Mouse (Mus musculus): Measurements from ENCODE around the gene 6030452D12Rik. TPM values are rescaled to one million over a fixed set of nuclear protein-coding genes. Genes with fewer than 3 reads are reported as not detected.

Gene 6030452D12Rik
- not detected in 3 replicates for total RNA-seq (2017)

DNA sequence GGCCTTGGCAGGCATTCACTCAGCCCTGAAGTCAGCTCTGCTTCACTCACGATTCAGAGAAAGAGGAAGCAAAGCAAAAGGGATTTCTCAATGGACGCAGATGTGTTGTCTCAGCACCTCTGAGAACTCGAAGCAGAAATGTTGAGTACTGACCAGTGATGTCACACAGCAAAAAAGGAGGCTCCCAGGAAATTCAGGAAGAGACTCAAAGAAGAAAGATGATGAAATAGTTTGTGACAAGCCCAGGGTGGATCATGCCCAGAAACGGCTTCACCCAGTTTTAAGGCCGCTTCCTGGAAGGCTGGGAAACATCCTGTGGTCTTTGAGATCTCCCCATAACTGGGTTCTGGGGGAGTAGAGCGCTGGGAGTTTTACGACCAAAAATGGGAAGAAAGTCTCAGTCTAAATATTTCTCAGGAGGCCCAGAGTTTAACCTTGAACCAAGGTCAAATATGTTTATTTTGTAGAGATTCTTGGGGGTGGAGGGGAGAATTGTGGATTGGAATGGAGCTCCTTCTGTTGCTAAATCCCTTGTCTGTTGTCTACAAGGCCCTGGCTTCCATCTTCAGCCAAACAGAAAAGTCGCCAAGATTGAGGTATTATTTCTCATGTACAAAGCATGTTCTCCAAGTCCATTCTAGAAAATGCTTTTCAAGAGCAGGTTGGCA, at the start of gene 6030452D12Rik:
Gene 6030452D12Rik (plus strand): TSS at position 505 of the 668 bp plus-strand sequence.
- no peak for ATAC-seq (replicated peaks; ENCODE audit: insufficient number of reproducible peaks, low FRiP score, low TSS enrichment, poor library complexity, severe bottlenecking)

DNA sequence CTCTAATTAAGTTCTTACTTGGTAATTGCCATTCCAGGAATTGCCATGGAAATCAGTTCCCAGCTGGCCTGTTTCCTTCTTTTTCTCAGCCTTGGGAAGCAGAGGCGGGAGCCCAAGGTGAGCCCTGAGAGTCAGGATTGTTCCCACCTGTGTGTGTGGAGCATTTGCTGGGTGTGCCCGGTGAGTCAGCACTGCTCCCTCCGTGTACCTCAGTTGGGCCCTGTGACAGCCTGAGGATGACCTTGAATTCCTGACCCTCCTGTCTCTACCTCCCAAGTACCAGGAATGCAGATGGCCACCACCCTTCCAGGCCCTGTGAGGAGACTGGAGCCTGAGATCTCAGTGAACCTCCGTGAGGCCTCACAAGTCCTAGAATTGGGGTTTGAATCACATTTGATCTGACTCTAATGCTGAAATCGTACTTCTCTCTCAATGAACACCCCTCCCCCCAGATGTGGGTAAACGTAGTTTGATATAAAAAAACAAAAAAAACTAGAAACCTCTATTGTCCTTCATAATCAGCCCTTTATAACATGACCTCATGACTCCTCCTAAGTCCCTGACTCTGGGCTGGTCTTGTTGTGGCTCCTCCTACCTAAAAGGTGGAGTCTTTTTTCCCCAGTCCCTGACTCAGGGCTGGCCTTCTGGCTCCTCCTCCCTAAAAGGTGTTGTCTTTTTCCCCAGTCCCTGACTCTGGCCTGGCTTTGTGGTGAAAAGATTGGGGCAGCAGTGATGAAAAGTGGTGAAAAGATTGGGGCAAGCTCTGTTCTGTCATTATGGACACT, 48.8 kb upstream of the 6030452D12Rik start:
- no peak for ATAC-seq (replicated peaks; ENCODE audit: insufficient number of reproducible peaks, low FRiP score, low TSS enrichment, poor library complexity, severe bottlenecking)

GRCm38 (mm10) chr8:106452701-106453481, 47.4 kb upstream of the 6030452D12Rik start:
- ATAC-seq (replicated peaks; ENCODE audit: insufficient number of reproducible peaks, low FRiP score, low TSS enrichment, poor library complexity, severe bottlenecking), result no peak

- no peak for ATAC-seq (replicated peaks; ENCODE audit: insufficient number of reproducible peaks, low FRiP score, low TSS enrichment, poor library complexity, severe bottlenecking)
Observed at GRCm38 (mm10) chr8:106454036-106454435, 46.3 kb upstream of the 6030452D12Rik start.

GRCm38 (mm10) chr8:106462131-106462530, 38.2 kb upstream of the 6030452D12Rik start:
- ATAC-seq (replicated peaks; ENCODE audit: insufficient number of reproducible peaks, low FRiP score, low TSS enrichment, poor library complexity, severe bottlenecking), result no peak

- ATAC-seq (replicated peaks; ENCODE audit: insufficient number of reproducible peaks, low FRiP score, low TSS enrichment, poor library complexity, severe bottlenecking), result no peak
Observed at GRCm38 (mm10) chr8:106463795-106464194, 36.5 kb upstream of the 6030452D12Rik start.

DNA sequence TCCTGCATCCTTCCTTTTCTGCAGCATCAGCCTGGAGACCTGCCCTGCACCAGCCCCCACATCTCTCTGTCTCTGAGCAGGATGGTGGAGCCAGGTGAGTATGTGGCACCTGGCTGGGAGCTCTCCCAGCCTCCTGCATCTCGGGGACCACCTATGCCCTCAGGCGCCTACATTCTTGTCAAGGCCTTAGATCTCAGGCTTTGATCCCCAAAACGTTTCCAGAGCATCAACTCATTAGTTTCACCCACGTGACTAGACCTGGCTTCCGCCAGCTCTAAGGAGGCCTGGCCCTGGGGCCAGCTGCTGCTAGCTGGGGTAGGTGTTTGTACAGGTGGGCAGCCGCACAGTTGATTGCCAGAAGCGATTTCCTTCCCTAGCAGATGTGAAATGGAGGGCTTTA, 30.8 kb upstream of the 6030452D12Rik start:
- ATAC-seq (replicated peaks; ENCODE audit: insufficient number of reproducible peaks, low FRiP score, low TSS enrichment, poor library complexity, severe bottlenecking), result no peak

DNA sequence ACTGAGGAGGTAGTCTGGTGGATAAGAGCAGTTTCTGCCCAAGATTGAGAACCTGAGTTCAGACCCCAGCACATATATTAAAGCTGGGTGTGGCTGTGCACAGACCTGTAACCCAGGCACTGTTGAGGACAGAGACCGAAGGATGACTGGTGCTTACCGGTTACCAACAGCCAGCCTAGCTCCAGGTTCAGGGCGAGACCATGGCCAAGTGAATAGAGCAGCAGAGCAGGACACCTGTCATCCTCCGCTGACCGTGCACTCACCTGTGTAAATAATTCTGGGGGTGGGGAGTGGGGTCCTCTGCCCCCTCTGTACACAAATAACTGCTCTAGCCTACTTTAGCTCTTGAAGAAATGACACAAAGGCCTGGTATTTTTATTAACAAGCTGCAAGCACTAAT, 26.3 kb upstream of the 6030452D12Rik start:
- ATAC-seq (replicated peaks; ENCODE audit: insufficient number of reproducible peaks, low FRiP score, low TSS enrichment, poor library complexity, severe bottlenecking), result no peak

- ATAC-seq (replicated peaks; ENCODE audit: insufficient number of reproducible peaks, low FRiP score, low TSS enrichment, poor library complexity, severe bottlenecking), result no peak
Observed at GRCm38 (mm10) chr8:106504241-106504640, 3.9 kb downstream of the 6030452D12Rik start.

DNA sequence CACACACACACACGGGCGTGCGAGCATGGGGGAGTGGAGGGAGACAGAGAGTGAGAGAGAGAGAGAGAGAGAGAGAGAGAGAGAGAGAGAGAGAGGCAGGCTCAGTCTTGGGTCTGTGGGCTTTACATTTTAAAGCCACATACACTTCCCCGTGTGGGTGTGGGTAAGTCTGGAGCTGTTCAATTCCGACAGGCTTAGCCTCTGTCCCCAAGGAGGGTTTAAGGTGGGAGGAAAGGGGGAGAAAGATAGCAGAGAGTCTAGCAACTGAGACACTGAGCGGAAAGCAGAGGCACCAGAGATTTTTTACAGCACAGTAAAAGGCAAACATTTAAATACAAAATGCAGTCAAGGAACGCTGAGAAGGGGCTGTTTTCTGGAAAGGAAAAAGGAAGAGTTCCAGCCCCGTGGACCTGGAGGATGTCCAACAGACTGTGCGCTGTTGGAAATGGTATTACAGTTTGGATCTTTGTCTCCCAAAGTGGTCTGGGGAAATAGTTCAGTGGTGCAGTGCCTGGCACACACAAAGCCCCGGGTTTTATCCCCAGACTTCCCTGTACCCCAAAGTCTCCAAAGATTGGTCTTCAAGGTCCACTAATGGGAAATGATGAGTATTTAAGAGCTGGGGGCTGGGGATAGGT, 5.1 kb downstream of the 6030452D12Rik start:
- no peak for ATAC-seq (replicated peaks; ENCODE audit: insufficient number of reproducible peaks, low FRiP score, low TSS enrichment, poor library complexity, severe bottlenecking)

- ATAC-seq (replicated peaks; ENCODE audit: insufficient number of reproducible peaks, low FRiP score, low TSS enrichment, poor library complexity, severe bottlenecking), result no peak
Observed at GRCm38 (mm10) chr8:106506106-106506505, 5.8 kb downstream of the 6030452D12Rik start.

DNA sequence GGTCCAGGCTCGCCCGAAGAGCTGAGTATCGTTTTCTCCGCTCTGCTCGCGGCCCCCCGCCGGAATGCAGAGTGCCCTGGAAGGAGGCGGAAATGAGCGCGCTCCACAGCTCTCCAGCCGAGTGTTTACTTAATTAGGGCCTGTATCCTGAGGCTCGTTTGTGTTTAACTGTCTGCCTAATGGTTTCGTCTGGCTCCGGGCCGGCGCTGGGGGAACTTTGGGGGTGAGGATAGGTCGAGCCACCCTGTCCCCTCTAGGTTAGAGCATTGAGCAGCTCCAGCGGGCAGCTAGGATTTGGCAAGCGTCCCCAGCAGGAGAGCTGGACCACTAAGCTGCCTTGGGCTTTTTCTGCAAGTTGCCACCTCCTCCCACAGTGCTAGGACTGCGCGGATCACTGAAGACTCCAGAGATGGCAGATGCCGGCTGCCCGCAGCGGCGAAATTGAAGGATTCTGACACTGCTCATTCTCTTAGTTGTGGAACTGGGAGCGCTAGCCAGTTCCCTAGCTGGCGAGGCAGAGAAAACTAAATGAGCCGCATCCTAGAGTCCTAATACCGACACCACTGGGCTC, 7.5 kb downstream of the 6030452D12Rik start:
- ATAC-seq (replicated peaks; ENCODE audit: insufficient number of reproducible peaks, low FRiP score, low TSS enrichment, poor library complexity, severe bottlenecking), result no peak

- ATAC-seq (replicated peaks; ENCODE audit: insufficient number of reproducible peaks, low FRiP score, low TSS enrichment, poor library complexity, severe bottlenecking), result no peak
Observed at GRCm38 (mm10) chr8:106508456-106508855, 8.1 kb downstream of the 6030452D12Rik start.

DNA sequence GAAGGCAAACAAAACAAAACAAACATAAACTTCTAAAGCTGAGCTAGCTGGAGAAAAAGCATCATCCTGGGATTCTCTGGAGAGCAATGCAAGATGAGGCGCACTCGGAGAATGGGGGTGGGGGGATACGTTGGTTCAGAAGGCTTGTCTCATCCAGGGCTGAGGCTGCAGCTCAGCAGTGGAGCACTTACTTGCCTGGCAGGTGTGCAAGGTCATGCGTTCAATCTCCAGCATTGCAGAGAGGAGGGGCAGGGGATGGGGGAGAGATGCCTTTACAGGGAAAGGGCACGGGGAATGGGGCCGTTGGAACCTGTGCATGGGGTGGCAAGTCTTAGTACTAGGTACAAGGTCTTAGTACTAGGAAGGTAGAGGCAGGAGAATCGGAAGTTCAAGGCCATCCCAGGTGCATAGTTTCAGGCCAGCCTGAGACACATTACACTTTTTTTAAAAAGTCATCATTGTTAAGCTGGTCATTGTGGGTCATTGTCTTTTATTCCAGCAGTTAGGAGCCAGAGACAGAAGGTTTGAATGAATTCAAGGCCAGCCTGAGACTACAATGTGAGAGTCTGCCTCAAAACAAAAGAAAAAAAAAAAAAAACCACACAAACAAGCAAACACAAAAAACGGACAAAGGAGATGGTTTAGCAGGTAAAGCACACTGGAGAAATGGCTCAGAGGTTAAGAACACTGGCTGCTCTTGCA, 8.9 kb downstream of the 6030452D12Rik start:
- ATAC-seq (replicated peaks; ENCODE audit: insufficient number of reproducible peaks, low FRiP score, low TSS enrichment, poor library complexity, severe bottlenecking), result no peak

DNA sequence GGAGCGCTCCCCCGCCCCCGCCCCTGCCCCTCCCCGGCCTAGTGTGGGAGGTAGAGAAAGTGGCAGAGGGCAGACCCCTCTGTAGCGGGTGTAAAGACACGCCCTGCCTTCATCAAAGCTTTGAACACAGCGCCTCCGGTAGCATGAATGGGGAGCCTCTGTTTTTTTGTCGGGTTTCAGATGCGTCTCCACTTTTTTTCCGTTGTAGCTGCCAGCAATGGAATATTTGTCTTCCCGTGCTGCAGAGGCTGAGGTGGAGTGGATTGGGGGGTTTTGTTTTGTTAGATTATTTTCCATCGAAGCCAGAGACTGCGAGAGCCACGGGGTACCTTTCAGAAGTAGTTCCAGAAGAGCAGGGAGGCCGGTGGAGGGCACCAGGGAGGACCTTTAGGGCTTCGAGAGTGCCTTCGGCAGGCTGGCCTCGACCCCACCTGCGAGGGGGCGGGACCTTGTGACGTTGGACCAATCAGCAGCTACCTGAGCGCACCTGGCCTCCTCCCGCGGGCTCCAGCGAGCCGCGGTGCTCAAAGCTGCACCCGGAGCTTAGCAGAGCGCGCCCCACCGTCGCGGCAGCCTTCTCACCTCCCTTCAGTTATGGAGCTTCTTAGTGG, 10.1 kb downstream of the 6030452D12Rik start, which contains the start of gene Cdh3:
Gene Cdh3 (plus strand): TSS at position 527 of the 611 bp plus-strand sequence.
- ATAC-seq (replicated peaks; ENCODE audit: insufficient number of reproducible peaks, low FRiP score, low TSS enrichment, poor library complexity, severe bottlenecking), result no peak

DNA sequence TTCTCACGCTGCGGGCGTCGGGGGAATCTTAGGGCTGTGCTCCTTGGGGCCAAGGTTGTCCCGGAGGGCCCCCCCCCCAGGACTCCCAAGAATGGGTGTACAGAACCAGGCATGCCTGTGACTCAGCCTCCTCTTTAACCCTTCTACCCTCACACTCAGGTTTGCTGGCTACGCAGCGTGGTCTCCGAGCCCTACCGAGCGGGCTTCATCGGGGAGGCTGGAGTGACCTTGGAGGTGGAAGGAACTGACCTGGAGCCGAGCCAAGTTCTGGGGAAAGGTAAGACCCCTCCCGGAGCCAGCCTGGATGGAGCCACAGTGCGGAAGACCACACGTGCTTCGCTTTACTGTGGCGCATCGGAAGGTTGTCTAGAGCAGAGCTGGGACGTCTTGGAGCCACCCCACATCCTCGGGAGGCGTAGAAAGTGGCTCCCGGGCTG, 10.8 kb downstream of the 6030452D12Rik start:
- ATAC-seq (replicated peaks; ENCODE audit: insufficient number of reproducible peaks, low FRiP score, low TSS enrichment, poor library complexity, severe bottlenecking), result no peak

GRCm38 (mm10) chr8:106511531-106512041, 11.3 kb downstream of the 6030452D12Rik start:
- no peak for ATAC-seq (replicated peaks; ENCODE audit: insufficient number of reproducible peaks, low FRiP score, low TSS enrichment, poor library complexity, severe bottlenecking)
